Mouse (Mus musculus) hindbrain, embryonic 10.5 days (tissue): Measurements from ENCODE around the gene Vkorc1. TPM values are rescaled to one million over a fixed set of nuclear protein-coding genes. Genes with fewer than 3 reads are reported as not detected.

Experiments
- DNase-seq: peaks from one replicate; pipeline ENCODE4 v3.0.0-alpha.2; 2017; ENCODE audit warnings: low spot score
- H3K27ac ChIP-seq: fragments of 300-500 bp; sonication (generic); 2 replicates; pipeline ENCODE4 v1.5.1; 2016; ENCODE audit warnings: mild to moderate bottlenecking, moderate library complexity
- H3K27me3 ChIP-seq: fragments of 300-500 bp; sonication (generic); 2 replicates; pipeline ENCODE4 v1.6.1; 2016; ENCODE audit warnings: mild to moderate bottlenecking; ENCODE audit not compliant: poor library complexity, insufficient read depth, severe bottlenecking
- H3K36me3 ChIP-seq: fragments of 300-500 bp; sonication (generic); 2 replicates; pipeline ENCODE4 v1.6.1; 2016; ENCODE audit warnings: mild to moderate bottlenecking, moderate library complexity
- H3K4me1 ChIP-seq: fragments of 300-500 bp; sonication (generic); replicated peaks from 2 replicates; pipeline ENCODE4 v1.6.1; 2016; ENCODE audit warnings: mild to moderate bottlenecking
- H3K4me3 ChIP-seq: fragments of 300-500 bp; sonication (generic); 2 replicates; pipeline ENCODE4 v1.5.1; 2016; ENCODE audit warnings: mild to moderate bottlenecking, moderate library complexity
- H3K9me3 ChIP-seq: fragments of 300-500 bp; sonication (generic); 2 replicates; pipeline ENCODE4 v1.6.1; 2016; ENCODE audit warnings: mild to moderate bottlenecking, moderate library complexity
- WGBS: fragments of 180-500 bp; shearing (Covaris S2); methylation state at CpG from one replicate; pipeline ENCODE4 v1.1.7; 2016; 5-methylcytosine and 5-hydroxymethylcytosine counted together
- polyA plus RNA-seq: library from polyadenylated mRNA; unstranded; fragments of >200 nt; fragmentation: Nextera tagmentation; extraction: Ambion mirVana; gene quantifications from 2 replicates; pipeline ENCODE4 v1.2.1, GENCODE M21; 2016

Vkorc1 gene
- polyA plus RNA-seq, 1 experiment from 2014 or later, result 54.7 TPM

DNA sequence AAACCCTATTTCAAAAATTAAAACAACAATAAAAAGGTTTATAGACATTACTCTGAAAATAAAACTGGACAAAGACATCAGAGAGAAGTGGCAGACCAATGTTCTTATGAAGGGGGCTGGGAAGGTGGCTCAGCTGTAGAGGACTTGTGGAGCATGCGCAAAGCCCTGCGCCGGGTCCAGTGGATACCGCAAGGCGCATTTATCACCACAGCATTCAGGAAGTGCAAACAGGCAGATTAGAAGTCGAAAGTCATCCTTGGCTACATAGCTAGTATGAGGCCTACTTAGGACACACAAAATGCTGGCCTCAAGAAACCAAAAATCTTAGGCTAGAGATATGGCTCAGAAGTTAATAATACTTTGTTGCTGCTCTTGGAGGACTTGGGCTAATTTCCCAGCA, 37.2 kb downstream of the Vkorc1 start:
- no peaks in the 10 kb centered on the region for H3K27me3 ChIP-seq
- no peak for DNase-seq
- peaks cover 8% of the 10 kb centered on the region; the same call in 1 of the 2 replicates for H3K36me3 ChIP-seq
- H3K4me3 ChIP-seq, result no peak overlapping the region
- H3K27ac ChIP-seq, result no peak overlapping the region
- H3K9me3 ChIP-seq, result no peaks in the 10 kb centered on the region
- no peaks in the 10 kb centered on the region for H3K4me1 ChIP-seq
- WGBS, result 95% methylated on average over 6 of the region's 6 CpGs

DNA sequence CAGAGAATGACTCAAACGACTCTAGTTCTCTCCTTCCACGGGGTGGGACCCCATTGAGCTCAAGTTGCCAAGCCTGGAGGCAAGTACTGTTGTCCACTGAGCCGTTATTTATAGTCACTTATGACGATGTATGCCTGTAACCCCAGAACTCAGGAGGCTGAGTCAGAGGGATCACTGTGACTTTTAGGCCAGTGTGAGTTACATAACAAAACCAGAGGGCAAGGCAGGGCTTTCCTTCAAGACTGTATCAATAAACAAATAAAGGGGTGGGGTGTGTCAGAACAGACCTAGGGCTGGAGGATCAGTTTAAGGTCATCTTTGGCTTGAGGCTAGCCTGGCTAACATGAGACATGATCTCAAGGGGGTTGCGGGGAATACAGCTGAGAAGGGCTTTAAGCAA, 44.5 kb downstream of the Vkorc1 start:
- H3K4me3 ChIP-seq, result no peak overlapping the region

DNA sequence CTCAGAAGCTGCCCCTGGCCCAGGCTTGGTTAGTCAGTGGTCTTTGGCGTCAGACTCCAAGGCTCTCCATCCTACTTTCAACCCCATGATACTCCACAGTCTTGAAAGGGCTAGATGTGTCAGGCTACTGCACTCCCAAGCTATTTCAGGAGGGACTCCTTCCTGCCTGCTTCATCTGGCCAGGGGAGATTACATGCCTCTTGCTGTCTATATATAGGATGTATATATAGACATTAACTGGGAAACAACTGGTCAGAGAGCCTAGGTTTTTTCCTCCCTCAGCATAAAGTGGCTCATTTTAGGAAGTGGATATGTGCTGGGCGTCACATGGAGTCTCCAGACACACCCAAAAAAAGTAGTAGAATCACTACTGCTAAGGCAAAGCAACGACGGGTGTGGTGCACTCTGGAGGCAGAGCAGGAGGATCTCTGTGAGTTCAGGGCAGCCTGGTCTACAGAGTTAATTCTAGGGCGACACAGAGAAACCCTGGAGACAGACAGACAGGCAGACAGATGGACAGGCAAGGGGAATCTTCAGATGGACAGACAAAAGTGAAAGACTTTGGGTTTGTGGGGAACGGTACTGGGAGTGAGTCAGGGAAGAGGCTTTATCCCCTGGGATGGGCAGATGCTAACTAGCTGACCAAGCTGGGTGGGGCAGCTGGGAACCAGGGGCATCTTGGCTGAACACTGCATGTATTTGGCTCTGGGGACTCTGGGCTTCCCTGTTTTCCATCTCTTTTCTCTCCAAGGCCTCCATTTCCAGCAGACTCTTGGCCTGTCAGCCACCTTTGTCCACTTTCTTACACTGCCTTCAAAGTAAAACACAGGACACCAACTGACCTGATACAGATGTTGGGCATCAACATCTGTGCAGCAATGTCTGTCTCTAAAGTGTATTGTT, 45.2 kb downstream of the Vkorc1 start:
- Histone ChIP-seq H3K36me3 (peaks cover 23% of the 10 kb centered on the region), H3K4me3 (no peak overlapping the region), H3K4me1 (no peaks in the 10 kb centered on the region), H3K27me3 (no peaks in the 10 kb centered on the region), H3K9me3 (no peaks in the 10 kb centered on the region), H3K27ac (no peak overlapping the region)
- WGBS, result 82% methylated on average over 6 of the region's 6 CpGs
- DNase-seq, result no peak

More for the DNA sequence above, 44.5 kb downstream of the Vkorc1 start:
- no peaks in the 10 kb centered on the region for H3K9me3 ChIP-seq
- 75% methylated on average over 5 of the region's 5 CpGs for WGBS
- H3K27me3 ChIP-seq, result no peaks in the 10 kb centered on the region
- peaks cover 22% of the 10 kb centered on the region for H3K36me3 ChIP-seq
- no peak for DNase-seq
- no peak overlapping the region for H3K27ac ChIP-seq
- H3K4me1 ChIP-seq, result no peaks in the 10 kb centered on the region

Other genes starting within 250 kb of the Vkorc1 start
- 55.9 and 56.6 TPM in 2 replicates for gene Bcl7c, start 186.7 kb downstream of the Vkorc1 start, polyA plus RNA-seq
- 5.1 and 5.8 TPM in 2 replicates for gene Ctf1, start 182.9 kb downstream of the Vkorc1 start, polyA plus RNA-seq
- 0.26 and 0.37 TPM in 2 replicates for gene Ctf2, start 163.5 kb downstream of the Vkorc1 start, polyA plus RNA-seq
- 8.6 and 8.9 TPM in 2 replicates for gene Fbxl19, start 151.1 kb downstream of the Vkorc1 start, polyA plus RNA-seq
- 10.3 and 11.9 TPM in 2 replicates for gene Orai3, start 125.8 kb downstream of the Vkorc1 start, polyA plus RNA-seq
- gene Setd1a, start 118.9 kb downstream of the Vkorc1 start, polyA plus RNA-seq, result 16.5 and 18.7 TPM in 2 replicates
- not detected in 2 replicates for gene Gm49388, start 110.0 kb downstream of the Vkorc1 start, polyA plus RNA-seq
- gene Hsd3b7, start 95.0 kb downstream of the Vkorc1 start, polyA plus RNA-seq, result 7.4 and 7.8 TPM in 2 replicates
- gene Stx4a, start 71.3 kb downstream of the Vkorc1 start, polyA plus RNA-seq, result 15.2 and 21.6 TPM in 2 replicates
- 5.0 and 8.5 TPM in 2 replicates for gene Stx1b, start 71.1 kb downstream of the Vkorc1 start, polyA plus RNA-seq
- gene Zfp646, start 19.4 kb downstream of the Vkorc1 start, polyA plus RNA-seq, result 19.0 and 19.2 TPM in 2 replicates
- gene Zfp668, start 18.8 kb downstream of the Vkorc1 start, polyA plus RNA-seq, result 41.4 and 42.3 TPM in 2 replicates
- 0.51 and 1.1 TPM in 2 replicates for gene Prss53, start 4.6 kb downstream of the Vkorc1 start, polyA plus RNA-seq
- gene Gm21974, start 163 bp downstream of the Vkorc1 start, polyA plus RNA-seq, result not detected in 2 replicates
- gene Bckdk, start 8.5 kb upstream of the Vkorc1 start, polyA plus RNA-seq, result 115 and 123 TPM in 2 replicates
- gene Kat8, start 16.9 kb upstream of the Vkorc1 start, polyA plus RNA-seq, result 50.4 TPM in 2 replicates
- 5.3 and 9.7 TPM in 2 replicates for gene Prss8, start 34.5 kb upstream of the Vkorc1 start, polyA plus RNA-seq
- 10.4 and 11.6 TPM in 2 replicates for gene Prss36, start 51.1 kb upstream of the Vkorc1 start, polyA plus RNA-seq
- gene Fus, start 71.8 kb upstream of the Vkorc1 start, polyA plus RNA-seq, result 328 and 333 TPM in 2 replicates
- 9.5 and 12.4 TPM in 2 replicates for gene Pycard, start 98.2 kb upstream of the Vkorc1 start, polyA plus RNA-seq
- not detected in 2 replicates for gene Trim72, start 108.3 kb upstream of the Vkorc1 start, polyA plus RNA-seq
- 0.58 and 0.73 TPM in 2 replicates for gene Itgam, start 167.0 kb upstream of the Vkorc1 start, polyA plus RNA-seq
- 0.04 TPM in 1 of 2 replicates, not detected in the other for gene Gm49368, start 167.1 kb upstream of the Vkorc1 start, polyA plus RNA-seq
- not detected in 2 replicates for gene Itgax, start 233.9 kb upstream of the Vkorc1 start, polyA plus RNA-seq